Mouse (Mus musculus) ES-Bruce4 (cell line): ENCODE data around the gene Dock6. TPM values are rescaled to one million over a fixed set of nuclear protein-coding genes. Genes with fewer than 3 reads are reported as not detected.

Experiments
- H3K27ac ChIP-seq: 2 replicates; pipeline ENCODE4 v1.5.1; 2012; ENCODE audit warnings: low read length, inconsistent platforms; ENCODE audit not compliant: insufficient read depth
- H3K27me3 ChIP-seq: 2 replicates; pipeline ENCODE4 v1.6.1; 2012; ENCODE audit warnings: mild to moderate bottlenecking, low read length, inconsistent platforms; ENCODE audit not compliant: control insufficient read depth, poor library complexity, insufficient read depth, severe bottlenecking
- H3K36me3 ChIP-seq: 2 replicates; pipeline ENCODE4 v1.6.1; 2012; ENCODE audit warnings: inconsistent platforms, mild to moderate bottlenecking, low read length, moderate library complexity; ENCODE audit not compliant: control insufficient read depth, poor library complexity, insufficient read depth, severe bottlenecking
- H3K4me1 ChIP-seq: one replicate; pipeline ENCODE4 v1.8.1; 2011; ENCODE audit warnings: low read length; ENCODE audit not compliant: control insufficient read depth, insufficient read depth
- H3K4me3 ChIP-seq: 2 replicates; pipeline ENCODE4 v1.5.1; 2011; ENCODE audit warnings: low read depth, mild to moderate bottlenecking, low read length
- H3K9ac ChIP-seq: 2 replicates; pipeline ENCODE4 v1.6.1; 2012; ENCODE audit warnings: low read depth, mild to moderate bottlenecking, inconsistent platforms; ENCODE audit not compliant: poor library complexity, severe bottlenecking
- H3K9me3 ChIP-seq: replicated peaks from 2 replicates; pipeline ENCODE4 v1.6.1; 2012; ENCODE audit warnings: mild to moderate bottlenecking, low read length, inconsistent platforms; ENCODE audit not compliant: control insufficient read depth, poor library complexity, insufficient read depth, severe bottlenecking
- CTCF ChIP-seq: IDR thresholded peaks from one replicate; pipeline ENCODE4 v1.8.1; 2011; ENCODE audit warnings: low read depth, low read length
- EP300 ChIP-seq: IDR thresholded peaks from 2 replicates; pipeline ENCODE4 v1.6.1; 2011; ENCODE audit warnings: low read depth, low read length; ENCODE audit not compliant: insufficient read depth
- POLR2A ChIP-seq: IDR thresholded peaks from one replicate; pipeline ENCODE4 v1.8.1; 2011; ENCODE audit warnings: low read length; ENCODE audit not compliant: insufficient read depth
- polyA plus RNA-seq: library from polyadenylated mRNA; stranded (reverse); fragments of >200 nt; gene quantifications from 2 replicates; pipeline ENCODE4 v1.2.4, GENCODE M21; 2011; ENCODE audit warnings: low read depth; ENCODE audit not compliant: missing spikeins, insufficient read depth, insufficient read length

The Dock6 gene
- polyA plus RNA-seq, 1 experiment = 74.9 TPM

GRCm38 (mm10) chr9:21801121-21801520, 51.3 kb downstream of the Dock6 start:
- Histone ChIP-seq H3K4me3 (no peak overlapping the region), H3K27ac (peak overlapping the region; percentile 39; the same call in 1 of the 2 replicates), H3K36me3 (peaks cover 25% of the 10 kb centered on the region), H3K9me3 (no peaks in the 10 kb centered on the region), H3K9ac (no peak overlapping the region), H3K4me1 (peaks cover 2% of the 10 kb centered on the region), H3K27me3 (no peaks in the 10 kb centered on the region)
- no peak for TF ChIP-seq POLR2A
- TF ChIP-seq CTCF = no peak
- no peak for TF ChIP-seq EP300

GRCm38 (mm10) chr9:21799010-21799350, 53.5 kb downstream of the Dock6 start:
- Histone ChIP-seq H3K4me1 (peaks cover 5% of the 10 kb centered on the region), H3K9me3 (no peaks in the 10 kb centered on the region), H3K27me3 (no peaks in the 10 kb centered on the region), H3K9ac (no peak overlapping the region), H3K36me3 (peaks cover 34% of the 10 kb centered on the region), H3K27ac (peak overlapping the region; percentile 72), H3K4me3 (peak overlapping the region; percentile 81)
- no peak for TF ChIP-seq CTCF
- TF ChIP-seq POLR2A = no peak
- no peak for TF ChIP-seq EP300

- TF ChIP-seq POLR2A (peak; percentile 91), EP300 (no peak), CTCF (no peak)
- H3K36me3 ChIP-seq = peaks cover 39% of the 10 kb centered on the region
- peak within 1 kb of the TSS; percentile 72 for H3K27ac ChIP-seq
These were observed 54.0 kb downstream of the Dock6 start, which contains the start of gene Kank2 for GRCm38 (mm10) chr9:21798345-21799009. Gene Kank2 (minus strand): TSS chr9:21798744.

GRCm38 (mm10) chr9:21797921-21798344, 54.5 kb downstream of the Dock6 start:
- H3K36me3 ChIP-seq = peaks cover 40% of the 10 kb centered on the region

More at GRCm38 (mm10) chr9:21798345-21799009, 54.0 kb downstream of the Dock6 start, which contains the start of gene Kank2:
- H3K9ac ChIP-seq = peak within 1 kb of the TSS; percentile 74
- no peaks in the 10 kb centered on the region for H3K27me3 ChIP-seq
- H3K9me3 ChIP-seq = no peaks in the 10 kb centered on the region
- peaks cover 5% of the 10 kb centered on the region for H3K4me1 ChIP-seq
- H3K4me3 ChIP-seq = peak within 1 kb of the TSS; percentile 81

GRCm38 (mm10) chr9:21796919-21797318, 55.5 kb downstream of the Dock6 start:
- Histone ChIP-seq H3K9me3 (no peaks in the 10 kb centered on the region), H3K27ac (no peak overlapping the region), H3K4me3 (peak overlapping the region; percentile 81), H3K9ac (peak overlapping the region; percentile 74), H3K36me3 (peaks cover 33% of the 10 kb centered on the region), H3K4me1 (peaks cover 5% of the 10 kb centered on the region), H3K27me3 (no peaks in the 10 kb centered on the region)
- TF ChIP-seq EP300 = no peak
- TF ChIP-seq POLR2A = no peak
- no peak for TF ChIP-seq CTCF

More at GRCm38 (mm10) chr9:21797921-21798344, 54.5 kb downstream of the Dock6 start:
- Histone ChIP-seq H3K27me3 (no peaks in the 10 kb centered on the region), H3K4me3 (peak overlapping the region; percentile 81), H3K27ac (peak overlapping the region; percentile 40), H3K4me1 (peaks cover 5% of the 10 kb centered on the region), H3K9me3 (no peaks in the 10 kb centered on the region), H3K9ac (peak overlapping the region; percentile 74)
- TF ChIP-seq EP300 (0 out of 2 replicates have a peak, but pooled peaks have one; percentile 21), CTCF (no peak)

- TF ChIP-seq EP300 = no peak
- no peak for TF ChIP-seq POLR2A
- TF ChIP-seq CTCF = no peak
- peaks cover 5% of the 10 kb centered on the region for H3K4me1 ChIP-seq
These were observed 56.2 kb downstream of the Dock6 start for GRCm38 (mm10) chr9:21796259-21796658.

More at GRCm38 (mm10) chr9:21796259-21796658, 56.2 kb downstream of the Dock6 start:
- H3K27ac ChIP-seq = no peak overlapping the region
- H3K36me3 ChIP-seq = peaks cover 28% of the 10 kb centered on the region
- no peaks in the 10 kb centered on the region for H3K27me3 ChIP-seq
- peak overlapping the region; percentile 7; the same call in 1 of the 2 replicates for H3K4me3 ChIP-seq
- H3K9ac ChIP-seq = no peak overlapping the region
- H3K9me3 ChIP-seq = no peaks in the 10 kb centered on the region
